Mouse (Mus musculus): ENCODE results near the gene Orai3.
"Not testable (repeated sequence)": the region's sequence is repeated elsewhere in the genome, so short reads cannot be mapped to it uniquely, and the experiment has no call there.

Gene Orai3

DNA sequence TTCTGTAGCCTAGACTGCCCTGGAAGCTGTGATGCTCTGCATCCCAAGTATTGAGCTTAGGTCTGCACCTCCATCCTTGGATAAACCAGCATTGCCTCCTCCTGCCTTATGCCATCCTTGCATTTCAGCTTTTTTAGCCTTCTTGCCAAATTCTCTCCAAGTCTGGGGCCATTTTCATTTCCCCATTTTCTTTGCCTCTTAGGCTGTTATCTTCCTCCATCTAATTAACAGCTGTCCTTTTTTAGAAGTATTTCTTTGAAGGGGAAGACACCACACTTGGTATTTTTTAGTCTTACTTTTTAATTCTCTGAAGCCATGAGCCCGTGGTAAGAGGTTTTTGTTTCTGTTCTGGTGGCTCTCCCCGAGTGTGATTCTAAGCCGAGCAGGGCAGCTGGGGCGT is 6.0 kb upstream of the Orai3 start:
- no peak for DNase-seq (ENCODE audit: low spot score)

DNA sequence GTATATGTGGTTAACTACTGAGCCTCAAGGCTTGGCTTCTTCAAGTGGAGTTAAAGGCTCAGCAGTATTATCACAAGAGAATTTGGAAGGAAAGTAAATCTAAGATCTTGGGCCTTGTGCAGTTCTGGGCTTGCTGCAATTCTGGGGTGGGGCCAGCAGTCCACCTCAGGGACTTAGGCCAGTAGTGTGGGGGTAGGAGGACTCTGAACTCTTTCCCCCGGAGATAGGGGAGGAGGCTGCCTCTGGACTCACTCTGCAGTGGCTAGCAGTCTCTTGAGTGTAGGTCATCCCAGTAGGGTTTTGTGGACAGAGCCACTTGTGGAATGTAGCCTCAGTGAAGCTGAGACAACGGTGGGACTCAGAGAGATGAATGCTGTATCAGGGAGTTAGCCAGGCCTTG is 3.9 kb upstream of the Orai3 start:
- DNase-seq (ENCODE audit: low spot score), result no peak

DNA sequence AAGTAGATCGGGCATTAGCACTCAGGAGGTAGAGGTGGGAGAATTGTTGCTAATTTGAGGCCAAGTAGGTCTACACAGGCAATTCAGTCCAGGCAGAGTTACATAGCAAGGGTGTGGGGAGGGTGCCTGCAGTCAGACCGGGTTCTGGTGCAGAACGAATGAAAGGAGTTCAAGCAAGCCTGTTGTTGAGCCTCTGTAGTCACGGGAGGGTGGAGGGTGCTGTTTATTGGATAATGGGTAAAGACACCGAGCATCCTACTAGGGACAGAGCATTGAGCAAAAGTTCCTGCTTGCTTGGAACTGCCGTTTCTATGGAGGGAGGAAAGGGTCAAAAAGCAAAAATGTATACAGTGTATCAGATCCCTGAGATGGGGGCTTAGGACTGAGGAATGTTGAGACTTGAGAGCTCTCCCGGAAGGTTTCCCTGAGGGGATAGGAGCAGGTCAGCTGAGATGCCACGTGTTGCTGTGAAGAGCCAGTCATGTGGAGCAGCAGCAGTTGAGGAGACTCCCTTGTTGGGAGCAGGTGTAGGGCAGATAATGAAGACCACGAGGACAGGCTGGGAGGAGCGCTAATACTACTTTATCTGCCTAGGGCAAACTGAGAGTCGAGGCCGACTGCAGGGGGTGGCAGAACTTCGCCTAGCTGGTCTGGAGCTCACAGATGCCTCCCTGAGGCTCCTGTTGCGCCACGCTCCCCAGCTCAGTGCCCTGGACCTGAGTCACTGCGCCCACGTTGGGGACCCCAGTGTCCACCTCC is 2.6 kb upstream of the Orai3 start:
- DNase-seq (ENCODE audit: low spot score), result no peak

DNA sequence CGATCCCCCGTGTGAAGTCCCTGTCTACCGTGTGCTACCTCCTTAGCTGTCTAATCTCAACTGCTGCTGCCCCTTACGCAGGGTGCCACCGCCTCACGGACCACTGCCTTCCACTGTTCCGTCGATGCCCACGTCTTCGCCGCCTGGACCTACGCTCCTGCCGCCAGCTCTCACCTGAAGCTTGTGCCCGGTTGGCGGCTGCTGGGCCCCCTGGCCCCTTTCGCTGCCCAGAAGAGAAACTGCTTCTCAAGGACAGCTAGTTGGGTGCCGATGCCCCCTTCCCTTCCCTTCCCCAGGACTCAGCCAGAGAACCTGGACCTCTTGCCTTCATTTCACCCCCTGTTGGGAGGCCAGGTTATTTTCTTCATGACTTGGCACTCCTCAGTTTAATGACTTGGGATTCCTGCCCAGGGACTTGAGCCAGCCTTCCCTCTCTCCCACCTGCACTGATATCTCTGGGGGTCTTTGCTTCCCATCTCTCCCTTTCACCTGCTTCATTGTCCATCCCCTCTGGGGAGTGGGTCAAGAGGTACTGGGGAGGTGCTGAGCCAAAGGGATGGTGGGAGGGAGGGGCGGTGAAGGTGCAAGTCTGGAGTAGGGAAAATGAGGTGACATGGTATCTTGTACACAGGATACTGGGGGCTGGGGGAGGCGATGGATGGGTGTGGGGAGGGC is 1.8 kb upstream of the Orai3 start:
- no peak for DNase-seq (ENCODE audit: low spot score)

DNA sequence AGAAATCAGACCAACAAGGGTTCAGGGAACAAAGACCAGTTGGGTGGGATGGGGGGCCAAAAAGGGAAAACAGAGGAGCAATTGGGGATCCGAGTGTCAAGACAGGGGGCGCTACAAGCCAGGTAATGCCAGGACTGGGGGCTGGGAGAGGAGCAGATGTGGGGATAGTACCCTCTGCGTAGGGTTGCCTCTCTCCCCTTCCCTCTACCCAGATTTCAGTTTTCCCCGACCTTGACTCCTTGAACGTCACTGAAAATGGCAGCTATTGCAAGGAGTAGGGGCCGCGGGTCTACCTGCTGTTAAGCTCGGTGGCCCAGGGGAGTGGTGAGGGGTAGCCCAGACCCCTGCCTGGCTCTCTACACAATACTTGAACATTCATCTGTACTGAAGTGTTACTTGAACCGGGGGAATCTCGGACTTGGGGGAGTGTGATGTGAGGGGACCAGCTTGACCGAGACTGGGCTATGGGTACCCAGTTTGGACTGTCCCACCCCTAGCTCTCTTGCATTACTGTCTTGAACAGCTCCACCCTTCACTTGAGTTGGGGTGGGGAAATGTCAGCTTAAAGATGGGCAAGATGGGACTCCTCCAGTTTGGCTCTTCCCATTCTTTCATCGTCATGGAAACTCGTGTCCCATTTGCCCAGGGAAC is 1.1 kb upstream of the Orai3 start:
- no peak for DNase-seq (ENCODE audit: low spot score)

DNA sequence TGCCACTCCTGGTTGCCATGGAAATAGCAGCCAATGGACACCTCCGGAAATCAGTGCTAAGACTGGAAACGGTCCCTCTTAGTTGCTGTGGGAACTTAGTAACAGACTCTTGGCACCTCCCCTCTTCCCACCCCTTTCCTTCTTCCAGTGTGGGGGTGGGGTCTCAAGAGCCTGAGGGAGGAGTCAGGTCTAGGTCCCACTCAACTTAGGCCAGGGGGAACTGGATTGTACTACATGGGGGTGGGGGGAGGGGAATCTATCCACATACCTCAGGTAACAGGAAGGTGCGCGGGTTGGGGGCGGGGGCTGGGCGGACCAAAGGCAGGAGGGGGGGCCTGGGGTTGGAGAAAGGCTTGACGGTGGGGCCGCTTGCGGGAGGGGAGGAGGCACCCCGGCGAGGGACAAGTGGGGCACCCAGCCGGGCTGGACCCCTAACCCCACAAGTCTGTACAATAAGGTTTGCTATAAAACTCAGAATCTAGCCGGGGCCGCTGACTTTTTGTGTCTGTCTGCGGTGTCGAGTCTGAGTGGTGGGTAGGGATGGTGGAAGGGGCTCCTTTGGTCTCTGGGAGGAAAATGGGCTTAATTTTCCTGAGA is 520 bp upstream of the Orai3 start:
- peak; percentile 95 for DNase-seq (ENCODE audit: low spot score)

DNA sequence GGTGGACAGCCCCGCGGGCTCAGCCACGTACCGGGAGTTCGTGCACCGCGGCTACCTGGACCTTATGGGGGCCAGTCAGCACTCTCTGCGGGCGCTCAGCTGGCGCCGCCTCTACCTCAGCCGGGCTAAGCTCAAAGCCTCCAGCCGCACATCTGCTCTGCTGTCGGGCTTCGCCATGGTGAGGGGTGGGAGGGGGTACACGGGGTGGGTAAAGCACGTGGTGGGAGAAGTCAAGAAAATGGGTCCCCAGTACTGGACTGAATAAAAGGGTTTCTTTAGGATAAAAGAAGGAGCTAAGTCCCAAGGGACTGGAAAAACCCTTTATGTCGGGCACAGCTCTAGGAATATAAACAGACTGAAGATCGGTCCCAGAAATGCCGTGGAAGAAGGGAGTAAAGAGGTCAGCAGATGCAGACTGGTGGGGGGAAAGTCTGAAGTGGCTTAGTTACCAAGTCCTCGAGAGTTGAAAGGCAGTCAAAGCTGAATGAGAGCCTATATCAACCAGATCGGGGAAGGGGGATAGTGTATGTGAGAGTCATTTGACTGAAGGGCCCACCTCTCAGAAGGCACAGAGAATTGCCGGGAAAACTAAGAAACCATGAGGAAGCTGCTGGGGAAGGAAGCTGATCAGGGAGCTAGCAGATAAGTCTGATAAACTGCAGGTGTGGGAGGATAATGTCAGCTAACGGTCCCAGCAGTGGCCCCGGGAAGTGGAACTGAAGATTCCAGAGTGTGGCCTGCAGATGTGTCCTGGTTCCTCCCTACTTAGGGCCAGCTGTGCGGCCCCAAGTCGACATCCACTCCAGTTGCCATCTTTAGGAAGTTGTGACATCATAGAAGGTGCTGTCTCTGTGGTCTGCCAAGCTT is 657 bp downstream of the Orai3 start:
- no peak for DNase-seq (ENCODE audit: low spot score)

DNA sequence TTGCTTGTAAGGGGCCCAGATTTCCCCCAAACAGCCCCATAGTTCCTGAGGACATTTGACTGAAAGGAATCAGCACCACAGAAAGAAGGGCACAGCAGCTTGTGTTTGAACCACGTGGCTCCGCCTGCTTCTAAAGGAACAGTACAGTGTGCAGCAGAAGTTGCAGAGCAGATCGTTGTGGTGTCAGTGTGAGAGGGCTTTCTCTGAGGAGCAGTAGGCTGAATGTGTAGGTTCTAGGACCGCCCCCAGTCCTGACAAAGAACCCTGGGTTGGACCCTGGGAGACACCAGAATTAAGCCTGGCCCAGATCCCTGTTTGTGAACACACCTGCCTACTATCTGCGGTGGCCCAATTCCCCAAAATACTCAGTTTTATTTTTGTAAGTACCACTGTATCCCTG is 1.6 kb downstream of the Orai3 start:
- no peak for DNase-seq (ENCODE audit: low spot score)

DNA sequence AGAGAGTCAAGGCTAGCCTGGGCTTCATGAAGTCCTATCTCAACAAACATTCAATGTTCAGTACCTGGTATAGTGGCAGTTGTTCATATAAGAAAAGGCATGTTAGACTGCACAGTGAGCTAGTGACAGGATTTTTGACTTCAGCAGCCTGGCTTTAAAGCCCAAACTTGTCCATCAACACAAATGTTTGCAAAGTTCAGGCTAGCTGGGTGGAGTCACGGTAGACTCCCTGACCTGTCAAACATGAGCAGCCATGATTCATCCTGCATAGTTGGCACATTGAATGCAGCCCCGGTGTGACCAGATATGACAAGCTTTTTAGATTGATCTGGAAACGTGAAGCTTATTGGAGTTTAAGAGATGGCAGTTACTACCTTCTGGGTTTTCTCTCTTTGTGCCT is 2.5 kb downstream of the Orai3 start:
- no peak for DNase-seq (ENCODE audit: low spot score)

DNA sequence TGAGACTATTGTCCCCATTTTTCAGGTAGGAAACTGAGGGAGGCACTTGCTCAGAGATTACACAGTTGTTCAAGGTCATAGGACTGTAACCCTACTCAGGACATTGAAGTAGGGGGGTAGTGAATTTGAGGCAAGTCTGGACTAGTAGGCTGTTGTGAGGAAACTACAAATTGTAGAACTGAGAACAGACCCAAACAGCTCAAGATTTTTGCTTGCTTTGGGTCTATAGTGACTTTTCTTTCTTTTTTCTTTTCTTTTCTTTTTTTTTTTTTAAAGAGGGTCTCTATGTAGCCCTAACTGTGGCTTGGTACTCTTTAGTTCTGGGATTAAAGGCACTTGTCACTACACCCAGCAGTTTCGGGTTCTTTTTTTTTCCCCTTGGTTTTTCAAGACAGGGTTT is 2.9 kb downstream of the Orai3 start:
- DNase-seq (ENCODE audit: low spot score), result no peak

DNA sequence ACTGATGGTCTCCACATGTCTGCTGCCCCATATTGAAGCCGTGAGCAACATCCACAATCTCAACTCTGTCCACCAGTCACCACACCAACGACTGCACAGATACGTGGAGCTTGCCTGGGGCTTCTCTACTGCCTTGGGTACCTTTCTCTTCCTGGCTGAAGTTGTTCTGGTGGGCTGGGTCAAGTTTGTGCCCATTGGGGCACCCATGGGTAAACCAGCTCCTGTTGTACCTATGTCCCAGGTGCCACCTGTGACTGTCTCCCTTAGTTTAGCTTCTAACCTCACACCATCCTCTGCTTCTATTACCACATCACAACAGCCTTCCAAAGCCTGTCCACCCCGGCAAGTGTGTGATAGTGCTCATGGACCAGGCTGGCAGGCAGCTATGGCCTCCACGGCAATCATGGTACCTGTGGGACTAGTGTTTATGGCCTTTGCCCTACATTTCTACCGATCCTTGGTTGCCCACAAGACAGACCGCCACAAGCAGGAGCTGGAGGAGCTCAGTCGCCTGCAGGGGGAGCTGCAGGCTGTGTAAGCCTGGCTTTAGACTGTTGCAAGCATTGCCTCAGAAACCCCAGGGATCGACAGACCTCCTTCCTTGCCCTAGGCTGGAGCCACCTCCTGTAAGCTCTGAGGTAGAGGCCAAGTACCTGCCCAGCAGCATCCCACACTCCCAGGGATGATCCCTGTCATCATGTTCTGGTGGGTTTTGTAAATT is 4.2 kb downstream of the Orai3 start:
- DNase-seq (ENCODE audit: low spot score), result peak; percentile 83

DNA sequence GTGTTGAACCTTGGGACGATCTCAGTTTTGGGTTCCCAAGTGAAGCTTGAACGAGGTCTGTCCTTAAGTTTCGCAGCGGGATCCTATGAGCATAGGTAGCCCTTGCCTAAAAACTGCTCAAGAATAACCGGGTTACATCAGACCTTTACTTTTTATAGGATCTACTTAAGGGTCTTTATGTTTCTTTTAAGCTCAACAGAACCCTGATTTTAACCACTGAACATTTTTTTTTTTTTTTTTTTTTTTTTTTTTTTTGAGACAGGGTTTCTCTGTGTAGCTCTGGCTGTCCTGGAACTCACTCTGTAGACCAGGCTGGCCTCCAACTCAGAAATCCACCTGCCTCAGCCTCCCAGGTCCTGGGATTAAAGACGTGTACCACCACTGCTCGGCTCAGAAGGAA is 6.2 kb downstream of the Orai3 start:
- not testable (repeated sequence) for DNase-seq (ENCODE audit: low spot score)

DNA sequence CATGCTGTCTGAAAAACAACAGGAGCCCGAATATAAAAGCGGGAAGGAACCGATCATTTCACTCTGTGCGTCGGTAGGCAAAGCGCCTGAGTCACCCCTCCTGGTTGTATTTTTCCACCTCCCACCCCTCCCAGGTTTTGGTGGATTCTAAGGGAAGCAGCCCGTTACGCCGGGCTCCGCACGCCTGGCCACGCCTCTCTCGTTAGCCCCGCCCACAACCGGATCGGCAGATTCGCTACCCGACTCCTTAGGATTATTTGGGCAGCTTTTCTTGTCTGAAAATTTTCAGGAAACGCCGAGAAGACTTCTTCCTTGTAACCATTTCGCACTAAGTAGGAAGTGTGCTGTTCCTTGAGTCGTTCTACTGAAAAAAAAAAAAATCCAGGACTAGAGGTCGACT is 6.8 kb downstream of the Orai3 start, which contains the start of gene Setd1a:
Gene Setd1a (plus strand): TSS at position 245 of the 400 bp plus-strand sequence.
- DNase-seq (ENCODE audit: low spot score), result peak; percentile 98

DNA sequence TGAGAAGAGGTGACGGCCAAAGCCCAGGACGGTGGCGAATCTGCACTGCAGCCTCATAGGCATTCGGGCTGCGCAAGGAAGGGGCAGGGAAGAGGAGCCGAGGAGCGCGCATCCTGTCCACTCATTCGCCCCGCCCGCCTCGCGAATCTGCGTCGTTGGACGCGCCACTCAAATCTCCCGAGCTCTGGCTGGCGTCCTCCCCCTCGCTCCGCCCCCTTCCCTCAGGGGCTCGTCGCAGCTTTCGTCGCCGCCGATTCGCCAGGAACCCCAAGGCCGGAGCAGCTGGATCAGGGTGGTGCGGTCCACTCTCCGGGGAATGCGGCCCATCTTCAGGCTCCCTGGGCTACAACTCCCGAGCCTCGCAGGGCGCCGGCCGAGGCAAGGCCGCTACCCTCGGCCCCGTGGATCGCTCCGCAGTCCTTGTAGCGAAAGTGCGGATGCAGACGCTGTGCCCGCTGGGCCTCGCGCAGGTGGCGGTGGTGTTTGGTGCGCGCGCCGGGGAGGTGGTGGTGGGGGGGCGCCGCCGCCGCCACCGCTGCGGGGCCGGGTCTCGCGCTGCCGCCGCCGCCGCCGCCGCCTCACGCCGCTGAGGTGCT is 7.4 kb downstream of the Orai3 start:
- peak; percentile 99 for DNase-seq (ENCODE audit: low spot score)

DNA sequence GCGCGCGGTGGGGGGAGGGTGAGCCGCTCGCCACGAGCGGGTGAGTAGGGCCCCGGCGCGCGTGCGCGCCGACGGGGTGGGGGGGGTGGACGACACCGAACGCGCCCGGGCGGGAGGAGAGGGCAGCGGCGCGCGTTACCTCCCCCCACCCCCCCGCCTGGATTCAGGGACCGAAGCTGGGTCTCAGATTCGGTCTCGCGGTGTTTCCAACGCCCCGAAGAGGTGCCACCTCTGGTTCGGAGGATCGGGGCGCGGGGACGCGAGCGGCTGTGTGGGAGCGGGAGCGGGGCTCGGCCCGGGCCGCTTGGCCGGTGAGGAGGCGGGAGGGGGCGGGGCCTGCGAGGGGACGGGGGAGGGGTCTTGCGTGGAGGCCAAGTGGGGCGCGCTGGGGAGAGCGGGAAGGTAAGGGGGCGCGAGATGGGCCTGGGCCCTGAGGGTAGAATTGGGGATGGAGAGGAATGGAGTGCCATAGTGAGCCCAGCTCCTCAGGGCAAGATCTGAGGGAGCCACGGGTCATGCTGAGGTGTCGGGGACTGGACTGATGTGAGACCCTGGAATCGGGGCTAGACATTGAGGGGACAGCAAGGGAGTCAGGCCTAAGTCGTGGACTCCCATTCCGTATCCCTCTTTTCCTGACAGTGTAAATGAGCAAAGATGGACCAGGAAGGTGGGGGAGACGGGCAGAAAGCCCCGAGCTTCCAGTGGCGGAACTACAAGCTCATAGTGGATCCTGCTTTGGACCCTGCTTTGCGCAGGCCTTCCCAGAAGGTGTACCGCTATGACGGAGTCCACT is 8.1 kb downstream of the Orai3 start:
- DNase-seq (ENCODE audit: low spot score), result peak; percentile 87

DNA sequence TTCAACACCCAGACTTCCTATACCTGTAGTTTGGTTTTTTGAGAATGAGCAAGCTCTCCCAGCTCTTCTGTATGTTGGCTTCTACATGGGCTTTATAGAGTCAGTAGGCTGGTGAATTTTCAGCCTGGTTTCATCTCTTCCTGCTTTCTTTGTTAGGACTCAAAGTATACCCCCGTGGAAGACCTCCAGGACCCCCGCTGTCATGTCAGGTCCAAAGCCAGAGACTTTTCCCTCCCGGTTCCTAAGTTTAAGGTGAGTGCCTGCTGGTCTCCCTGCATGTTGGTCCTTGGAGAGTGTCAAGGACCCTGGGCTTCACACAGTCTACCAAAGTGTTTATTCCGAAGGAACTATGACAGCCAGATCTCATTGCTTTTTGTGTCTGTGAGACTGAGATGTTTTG is 8.7 kb downstream of the Orai3 start:
- no peak for DNase-seq (ENCODE audit: low spot score)

DNA sequence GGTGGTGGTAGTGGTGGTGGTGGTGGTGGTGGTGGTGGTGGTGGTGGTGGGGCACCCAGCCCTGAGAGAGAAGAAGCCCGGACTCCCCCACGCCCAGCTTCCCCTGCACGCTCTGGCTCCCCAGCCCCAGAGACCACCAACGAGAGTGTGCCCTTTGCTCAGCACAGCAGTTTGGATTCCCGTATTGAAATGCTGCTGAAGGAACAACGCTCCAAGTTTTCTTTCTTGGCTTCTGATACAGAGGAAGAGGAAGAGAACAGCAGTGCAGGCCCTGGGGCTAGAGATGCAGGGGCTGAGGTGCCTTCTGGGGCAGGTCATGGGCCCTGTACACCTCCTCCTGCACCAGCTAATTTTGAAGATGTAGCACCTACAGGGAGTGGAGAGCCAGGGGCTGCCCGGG is 15.7 kb downstream of the Orai3 start, which contains the start of gene Gm49388:
Gene Gm49388 (plus strand): TSS at position 301 of the 400 bp plus-strand sequence.
- DNase-seq (ENCODE audit: low spot score), result no peak

DNA sequence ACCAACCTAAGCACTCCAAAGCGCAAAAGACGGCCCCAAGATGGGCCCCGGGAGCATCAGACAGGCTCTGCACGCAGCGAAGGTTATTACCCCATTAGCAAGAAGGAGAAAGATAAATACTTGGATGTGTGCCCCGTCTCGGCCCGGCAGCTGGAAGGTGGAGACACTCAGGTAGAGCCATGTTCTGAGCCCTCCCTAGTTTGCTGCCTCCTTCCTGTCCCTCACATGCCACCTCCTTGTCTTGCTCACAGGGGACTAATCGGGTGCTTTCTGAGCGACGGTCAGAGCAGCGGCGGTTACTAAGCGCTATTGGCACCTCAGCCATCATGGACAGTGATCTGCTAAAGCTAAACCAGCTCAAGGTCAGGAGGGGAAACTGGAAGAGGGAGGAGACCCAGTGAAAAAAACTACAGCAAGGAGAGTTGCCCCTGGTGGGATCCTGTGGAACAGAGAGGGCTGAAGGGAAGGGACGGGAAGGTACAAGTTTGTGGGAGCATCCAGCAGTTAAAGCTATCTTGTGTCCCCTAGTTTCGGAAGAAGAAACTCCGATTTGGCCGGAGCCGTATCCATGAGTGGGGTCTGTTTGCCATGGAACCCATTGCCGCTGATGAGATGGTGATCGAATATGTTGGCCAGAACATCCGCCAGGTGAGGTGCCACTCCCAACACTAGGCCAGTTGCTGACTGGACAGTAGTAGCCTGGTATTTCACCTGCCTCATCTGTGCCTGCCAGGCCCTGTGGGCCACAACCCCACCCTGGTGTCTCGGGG is 27.6 kb downstream of the Orai3 start:
- DNase-seq (ENCODE audit: low spot score), result peak; percentile 40

DNA sequence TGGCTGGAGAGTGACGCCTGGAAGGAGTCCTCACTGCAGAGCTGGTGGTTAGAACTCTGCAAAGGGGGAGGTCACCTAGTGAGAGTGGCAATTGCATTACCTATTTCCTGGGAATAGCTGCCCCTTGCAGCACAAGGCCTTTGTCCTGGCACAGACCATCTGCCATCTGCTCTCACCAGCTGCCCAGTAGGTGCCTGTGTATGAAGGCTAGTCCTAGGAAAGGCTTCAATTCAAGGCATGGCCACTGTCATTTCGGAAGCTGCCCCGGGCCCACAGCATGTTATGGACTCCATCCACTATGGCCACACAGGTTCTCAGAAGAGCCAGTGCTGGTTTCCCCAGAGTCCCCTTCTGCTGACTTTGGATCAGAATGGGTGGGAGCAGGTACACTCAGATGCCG is 29.0 kb downstream of the Orai3 start:
- DNase-seq (ENCODE audit: low spot score), result no peak

Measured in testis, postnatal 10 days (tissue).